Mouse (Mus musculus) ES-Bruce4 (cell line): ENCODE measurements around the gene Pou2f2.

Experiments used
- CTCF ChIP-seq: IDR thresholded peaks from one replicate; pipeline ENCODE4 v1.8.1; 2011; ENCODE audit warnings: low read depth, low read length
- EP300 ChIP-seq: IDR thresholded peaks from 2 replicates; pipeline ENCODE4 v1.6.1; 2011; ENCODE audit warnings: low read depth, low read length; ENCODE audit not compliant: insufficient read depth
- POLR2A ChIP-seq: IDR thresholded peaks from one replicate; pipeline ENCODE4 v1.8.1; 2011; ENCODE audit warnings: low read length; ENCODE audit not compliant: insufficient read depth

DNA sequence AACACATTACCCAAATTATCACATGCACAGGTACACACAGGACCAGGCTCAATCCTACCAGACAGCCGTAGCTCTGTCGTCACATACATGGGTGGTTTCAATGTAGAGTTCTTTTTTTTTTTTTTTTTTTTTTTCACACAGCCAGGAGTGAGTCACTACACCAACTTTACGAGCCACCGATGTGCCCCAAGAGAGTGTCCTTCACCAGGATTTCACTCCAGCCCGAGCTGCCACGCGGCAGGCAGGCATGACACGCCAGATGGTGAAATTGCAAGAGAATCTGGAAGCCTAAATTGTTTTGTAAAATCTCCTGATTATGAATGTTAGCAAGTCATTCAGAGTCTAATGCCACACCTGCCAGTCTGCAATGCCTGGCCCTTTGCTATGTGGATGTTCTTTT is 132.2 kb downstream of the Pou2f2 start:
- no peak for TF ChIP-seq CTCF
- TF ChIP-seq POLR2A: no peak
- TF ChIP-seq EP300: no peak
